In the genomic region with DNA sequence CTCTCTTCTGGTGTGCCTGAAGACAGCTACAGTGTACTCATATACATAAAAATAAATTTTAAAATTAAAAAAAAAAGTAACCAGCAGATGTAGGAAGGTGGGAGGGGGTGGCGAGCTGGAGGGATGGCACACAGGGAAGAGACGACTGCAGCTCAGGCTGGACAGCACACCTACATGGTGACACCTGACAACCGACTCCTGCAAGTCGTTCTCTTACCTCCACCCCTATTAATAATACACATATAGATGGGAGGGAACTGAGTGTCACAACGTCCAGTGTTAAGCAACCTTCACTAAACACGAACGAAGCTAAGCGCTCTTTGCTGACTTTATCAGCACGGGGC, we compare ENCODE assay signal across 8 mouse cellular contexts. TPM values are rescaled to one million over a fixed set of nuclear protein-coding genes. Genes with fewer than 3 reads are reported as not detected.
DNase-seq lines count a peak whose midpoint lies in the region; ATAC-seq and TF ChIP-seq lines count a peak whose summit lies in the region.

No protein-coding gene starts in this region.

- ATAC-seq in kidney, embryonic 14.5 days (ENCODE audit: low FRiP score, low TSS enrichment): peak; percentile 45
- ATAC-seq in hindbrain, embryonic 14.5 days (ENCODE audit: low FRiP score): no peak; the same call in 1 of the 2 replicates
- ATAC-seq in midbrain, embryonic 15.5 days (replicated peaks): peak; percentile 75; the same call in 1 of the 2 replicates

- no peaks in the 10 kb centered on the region for H3K27me3 ChIP-seq in kidney, embryonic 14.5 days (ENCODE audit: control insufficient read depth, insufficient read depth, low read length)
- H3K27me3 ChIP-seq in hindbrain, embryonic 14.5 days (ENCODE audit: control insufficient read depth, insufficient read depth, low read length): no peaks in the 10 kb centered on the region
- no peaks in the 10 kb centered on the region for H3K27me3 ChIP-seq in midbrain, embryonic 15.5 days (replicated peaks)

- peaks cover 5% of the 10 kb centered on the region; the same call in 1 of the 2 replicates for H3K4me1 ChIP-seq in kidney, embryonic 14.5 days (ENCODE audit: control insufficient read depth, insufficient read depth, low read length)
- no peaks in the 10 kb centered on the region for H3K4me1 ChIP-seq in cortical plate, adult 2 months (ENCODE audit: control insufficient read depth, insufficient read depth, low read length)
- H3K4me1 ChIP-seq in hindbrain, embryonic 14.5 days (replicated peaks; ENCODE audit: control insufficient read depth, insufficient read depth, low read length): peaks cover 17% of the 10 kb centered on the region
- H3K4me1 ChIP-seq in midbrain, embryonic 15.5 days: peaks cover 20% of the 10 kb centered on the region

- H3K4me3 ChIP-seq in kidney, embryonic 14.5 days (ENCODE audit: low read length): peak overlapping the region; percentile 59
- H3K4me3 ChIP-seq in cortical plate, adult 2 months (ENCODE audit: insufficient read depth, low read length): peak overlapping the region; percentile 84
- H3K4me3 ChIP-seq in hindbrain, embryonic 14.5 days (replicated peaks; ENCODE audit: low read length): peak overlapping the region; percentile 60
- peak overlapping the region; percentile 58 for H3K4me3 ChIP-seq in midbrain, embryonic 15.5 days

- H3K9ac ChIP-seq in kidney, embryonic 14.5 days (ENCODE audit: low read depth, low read length): peak overlapping the region; percentile 81
- H3K9ac ChIP-seq in hindbrain, embryonic 14.5 days: peak overlapping the region; percentile 90
- H3K9ac ChIP-seq in midbrain, embryonic 15.5 days: peak overlapping the region; percentile 86

- no peak for TF ChIP-seq CTCF in cortical plate, adult 2 months (IDR thresholded peaks at IDR 0.05; ENCODE audit: extremely low read depth, insufficient read depth, low read length)

- no peak for DNase-seq in kidney, adult 18-20 months
- no peak for DNase-seq in hindbrain, embryonic 14.5 days (ENCODE audit: low spot score)
- DNase-seq in adipocyte (ENCODE audit: low spot score): no peak
- no peak for DNase-seq in cerebellum, postnatal 4 days (ENCODE audit: low spot score in 2 of 2)
- DNase-seq in right cerebral cortex, postnatal 10 days (ENCODE audit: low spot score in 2 of 2): no peak

- H3K36me3 ChIP-seq in kidney, embryonic 14.5 days (ENCODE audit: control insufficient read depth, insufficient read depth, low read length): peaks cover 33% of the 10 kb centered on the region
- H3K36me3 ChIP-seq in hindbrain, embryonic 14.5 days (replicated peaks; ENCODE audit: control insufficient read depth, insufficient read depth): peaks cover 35% of the 10 kb centered on the region
- peaks cover 14% of the 10 kb centered on the region for H3K36me3 ChIP-seq in midbrain, embryonic 15.5 days (replicated peaks)

- H3K4me2 ChIP-seq in kidney, embryonic 14.5 days (replicated peaks; ENCODE audit: low read depth, low read length): peak overlapping the region; percentile 75
- H3K4me2 ChIP-seq in hindbrain, embryonic 14.5 days (replicated peaks): peak overlapping the region; percentile 66
- peak overlapping the region; percentile 80 for H3K4me2 ChIP-seq in midbrain, embryonic 15.5 days

- no peak for TF ChIP-seq POLR2A in cortical plate, adult 2 months (IDR thresholded peaks at IDR 0.05; ENCODE audit: extremely low read depth, insufficient read depth, low read length)

- under 1% methylated on average over 9 of the region's 9 CpGs for WGBS in kidney, embryonic 14.5 days
- WGBS in hindbrain, embryonic 14.5 days: 1% methylated on average over 9 of the region's 9 CpGs
- 0% methylated on average over 9 of the region's 9 CpGs for WGBS in midbrain, embryonic 15.5 days

- no peak overlapping the region for H3K27ac ChIP-seq in kidney, embryonic 14.5 days (ENCODE audit: low read depth, low read length)
- H3K27ac ChIP-seq in cortical plate, adult 2 months (ENCODE audit: insufficient read depth, low read length): no peak overlapping the region
- H3K27ac ChIP-seq in hindbrain, embryonic 14.5 days: peak overlapping the region; percentile 98
- peak overlapping the region; percentile 98 for H3K27ac ChIP-seq in midbrain, embryonic 15.5 days

- no peaks in the 10 kb centered on the region for H3K9me3 ChIP-seq in kidney, embryonic 14.5 days (ENCODE audit: control insufficient read depth, low read length)
- H3K9me3 ChIP-seq in hindbrain, embryonic 14.5 days (ENCODE audit: control insufficient read depth, low read length): no peaks in the 10 kb centered on the region
- H3K9me3 ChIP-seq in midbrain, embryonic 15.5 days: no peaks in the 10 kb centered on the region

RNA-seq across cellular contexts. Expression of gene Yeats4, which starts 0.6 kb away (rescaled TPM):
- polyA plus RNA-seq in kidney, embryonic 14.5 days (2014; fragmentation: Nextera tagmentation; extraction: Ambion mirVana): 82.1 and 93.5 TPM in 2 replicates
- polyA plus RNA-seq in cortical plate, adult 2 months (2012; rRNA removed): 47.4 and 51.0 TPM in 2 replicates
- 111 and 113 TPM in 2 replicates for polyA plus RNA-seq in hindbrain, embryonic 14.5 days (2014; fragmentation: Nextera tagmentation; extraction: Ambion mirVana)
- 111 and 116 TPM in 2 replicates for polyA plus RNA-seq in midbrain, embryonic 15.5 days (2015; fragmentation: Nextera tagmentation; extraction: Ambion mirVana)

RNA-seq across cellular contexts. Expression of gene 9530003J23Rik, which starts 14.8 kb away (rescaled TPM):
- polyA plus RNA-seq in kidney, embryonic 14.5 days (2014; fragmentation: Nextera tagmentation; extraction: Ambion mirVana): not detected in 2 replicates
- not detected in 2 replicates for polyA plus RNA-seq in cortical plate, adult 2 months (2012; rRNA removed)
- not detected in 2 replicates for polyA plus RNA-seq in hindbrain, embryonic 14.5 days (2014; fragmentation: Nextera tagmentation; extraction: Ambion mirVana)
- not detected in 2 replicates for polyA plus RNA-seq in midbrain, embryonic 15.5 days (2015; fragmentation: Nextera tagmentation; extraction: Ambion mirVana)

RNA-seq across cellular contexts. Expression of gene Lyz2, which starts 58.4 kb away (rescaled TPM):
- 34.8 and 51.3 TPM in 2 replicates for polyA plus RNA-seq in kidney, embryonic 14.5 days (2014; fragmentation: Nextera tagmentation; extraction: Ambion mirVana)
- polyA plus RNA-seq in cortical plate, adult 2 months (2012; rRNA removed): 14.5 and 15.3 TPM in 2 replicates
- polyA plus RNA-seq in hindbrain, embryonic 14.5 days (2014; fragmentation: Nextera tagmentation; extraction: Ambion mirVana): 30.1 and 32.5 TPM in 2 replicates
- 27.2 and 32.0 TPM in 2 replicates for polyA plus RNA-seq in midbrain, embryonic 15.5 days (2015; fragmentation: Nextera tagmentation; extraction: Ambion mirVana)

Comparison
In these comparisons a context has a peak if more than half of its experiments do, and no peak if none do; other contexts are left out.
1. H3K27ac ChIP-seq: peak in hindbrain, embryonic 14.5 days (single experiment) and midbrain, embryonic 15.5 days (single experiment); none in kidney, embryonic 14.5 days (single experiment) and cortical plate, adult 2 months (single experiment).
2. Peak in every context shown above with its lines, with median percentiles within 50 percentile points of each other: H3K4me2 ChIP-seq, H3K4me3 ChIP-seq and H3K9ac ChIP-seq.